Mouse (Mus musculus): ENCODE results near the gene Aldh2. TPM values are rescaled to one million over a fixed set of nuclear protein-coding genes. Genes with fewer than 3 reads are reported as not detected.

Aldh2 gene
- 124 and 151 TPM in 2 replicates for polyA plus RNA-seq (2012)

DNA sequence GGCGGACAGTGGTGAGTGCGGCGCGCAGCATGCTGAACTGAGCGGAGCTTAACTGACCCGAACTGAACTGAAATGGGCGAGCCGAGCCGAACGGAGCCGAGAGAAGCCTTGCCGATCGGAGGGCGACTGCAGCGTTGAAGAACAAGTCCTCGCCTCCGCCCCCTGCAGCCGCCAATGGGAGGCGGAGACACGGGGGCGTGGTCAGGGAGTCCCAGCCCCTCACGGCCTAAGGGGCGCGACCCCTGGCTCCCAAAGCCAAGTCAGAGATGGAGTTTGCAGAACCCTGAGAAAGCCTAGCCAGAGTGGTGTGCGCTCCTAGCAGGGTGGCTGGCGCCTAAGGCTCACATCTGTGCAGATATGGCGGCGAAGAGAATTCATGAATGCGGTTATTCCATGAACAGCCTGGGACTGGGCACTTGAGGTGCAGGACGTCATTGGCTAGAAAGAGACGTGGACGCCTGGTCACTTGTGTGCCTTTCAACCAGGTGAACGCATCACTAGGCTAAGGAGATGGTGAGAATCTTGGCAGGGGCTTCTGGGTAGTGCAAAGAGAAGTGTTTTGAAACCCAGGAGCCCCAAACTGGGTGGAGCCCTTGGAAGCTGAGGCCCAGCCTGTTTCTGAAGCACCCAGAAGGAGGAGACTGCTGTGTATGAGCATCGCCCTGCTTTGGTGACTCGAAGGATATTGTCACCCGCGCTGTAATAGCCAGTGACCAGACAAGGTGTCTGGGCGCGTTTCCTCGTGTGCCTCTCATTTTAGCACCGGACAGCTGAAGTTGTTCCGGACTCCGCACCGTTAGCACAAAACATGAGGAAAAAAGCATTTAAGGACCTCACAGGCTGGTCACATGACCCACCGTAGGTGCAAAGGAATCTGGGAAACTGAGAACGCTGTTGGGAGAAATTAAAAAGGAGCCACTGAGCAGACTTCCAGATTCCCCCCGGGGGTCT is at the start of gene Aldh2:
Gene Aldh2, minus strand, starts transcription at position 374 of the 951 bp plus-strand sequence.
- TF ChIP-seq GATA1 (IDR thresholded peaks at IDR 0.05; ENCODE audit: low read length), result no peak

DNA sequence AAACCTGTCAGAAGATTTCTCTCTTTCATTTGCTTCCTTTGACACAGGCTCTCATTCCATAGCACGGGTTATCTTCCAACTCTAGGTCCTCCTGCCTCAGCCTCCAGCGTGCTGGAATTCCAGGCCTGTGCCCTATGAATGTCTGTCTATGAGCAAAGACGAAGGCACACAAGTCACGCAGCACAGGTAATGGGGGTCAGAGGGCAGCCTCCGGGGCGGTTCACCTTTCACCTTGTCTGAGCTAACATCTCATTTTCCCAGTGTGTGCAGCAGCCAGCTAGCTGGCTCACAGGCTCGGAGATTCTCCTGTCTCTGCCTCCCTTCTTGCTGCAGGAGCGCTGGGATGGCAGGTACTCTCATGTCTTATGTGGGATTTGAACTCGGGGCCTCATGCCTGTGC is 46.0 kb upstream of the Aldh2 start:
- TF ChIP-seq GATA1 (IDR thresholded peaks at IDR 0.05; ENCODE audit: low read length), result no peak

DNA sequence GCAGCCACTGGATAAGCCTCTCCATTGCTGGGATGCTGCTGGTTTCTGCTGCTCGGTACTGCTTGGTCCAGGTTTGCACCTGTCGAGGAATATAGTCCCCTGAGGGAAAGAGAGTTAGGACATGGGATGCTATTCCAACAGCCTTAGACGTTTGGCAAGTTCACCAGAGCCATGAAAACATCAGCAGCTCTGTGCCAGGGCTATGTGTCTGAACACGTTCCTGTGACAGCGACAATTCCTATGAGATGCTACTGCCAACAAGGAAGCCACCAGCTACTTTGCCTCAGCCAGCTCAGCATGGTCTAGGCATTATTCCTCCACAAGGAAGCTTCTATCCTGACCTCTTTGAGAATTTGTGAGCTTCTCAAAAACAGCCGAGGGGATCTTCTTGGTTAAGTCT is 43.7 kb upstream of the Aldh2 start:
- no peak for TF ChIP-seq GATA1 (IDR thresholded peaks at IDR 0.05; ENCODE audit: low read length)

DNA sequence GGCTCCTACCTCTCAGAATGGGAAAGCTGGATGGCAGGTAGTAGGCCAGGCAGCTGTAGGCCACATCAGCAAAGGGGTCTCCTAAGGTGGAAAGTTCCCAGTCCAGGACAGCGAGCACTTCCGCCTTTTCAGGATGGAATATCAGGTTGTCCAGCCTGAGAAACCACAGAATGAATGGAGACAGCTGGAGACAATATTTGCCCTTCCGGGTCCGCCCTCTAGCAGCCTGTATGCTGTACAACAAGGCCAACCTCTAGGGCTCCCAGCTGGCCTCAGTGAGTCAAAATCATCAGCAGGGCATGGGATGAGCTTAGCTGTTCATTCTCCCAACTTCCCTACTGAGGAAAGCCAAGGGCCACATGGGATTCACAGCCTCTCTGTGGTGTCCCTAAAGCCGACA is 41.0 kb upstream of the Aldh2 start:
- TF ChIP-seq GATA1 (IDR thresholded peaks at IDR 0.05; ENCODE audit: low read length), result no peak

DNA sequence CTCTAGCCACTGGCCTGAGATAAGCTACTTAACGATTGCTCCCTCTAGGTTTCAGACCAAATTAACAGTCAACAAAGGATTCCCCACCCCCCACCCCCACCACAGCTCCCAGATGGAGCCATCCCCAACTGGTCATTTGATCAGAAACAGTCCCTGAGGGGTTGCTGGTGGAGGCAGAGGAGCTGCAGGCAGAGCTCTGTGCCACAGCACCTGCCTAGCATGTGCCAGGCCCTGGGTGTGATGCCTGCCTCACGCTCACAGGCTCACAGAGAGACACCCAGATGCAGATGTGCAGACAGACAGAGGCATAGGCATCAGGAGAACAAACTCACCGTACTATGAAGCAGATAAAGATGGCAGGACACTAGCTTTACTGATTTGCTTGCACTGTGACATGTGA is 39.2 kb upstream of the Aldh2 start:
- TF ChIP-seq GATA1 (IDR thresholded peaks at IDR 0.05; ENCODE audit: low read length), result no peak

DNA sequence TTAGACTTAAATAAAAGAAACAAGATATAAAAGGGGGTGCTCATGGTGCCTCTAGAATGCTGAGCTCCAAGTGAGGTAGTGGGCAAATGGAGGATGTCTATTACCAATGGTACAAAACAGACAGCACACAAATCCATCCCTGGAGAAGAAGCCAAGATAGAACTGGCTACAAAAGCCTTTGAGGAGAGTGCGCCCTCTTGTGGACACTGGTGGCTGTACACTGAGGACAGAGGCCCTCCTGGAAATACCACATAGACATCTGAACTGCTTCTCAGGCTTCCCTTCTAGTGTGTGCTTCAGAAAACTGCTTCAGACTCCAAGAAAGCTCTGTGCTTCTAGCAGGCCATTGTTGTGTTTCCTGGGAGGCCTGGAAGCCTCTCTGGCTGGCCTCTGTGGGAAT is 34.2 kb upstream of the Aldh2 start:
- TF ChIP-seq GATA1 (IDR thresholded peaks at IDR 0.05; ENCODE audit: low read length), result no peak

DNA sequence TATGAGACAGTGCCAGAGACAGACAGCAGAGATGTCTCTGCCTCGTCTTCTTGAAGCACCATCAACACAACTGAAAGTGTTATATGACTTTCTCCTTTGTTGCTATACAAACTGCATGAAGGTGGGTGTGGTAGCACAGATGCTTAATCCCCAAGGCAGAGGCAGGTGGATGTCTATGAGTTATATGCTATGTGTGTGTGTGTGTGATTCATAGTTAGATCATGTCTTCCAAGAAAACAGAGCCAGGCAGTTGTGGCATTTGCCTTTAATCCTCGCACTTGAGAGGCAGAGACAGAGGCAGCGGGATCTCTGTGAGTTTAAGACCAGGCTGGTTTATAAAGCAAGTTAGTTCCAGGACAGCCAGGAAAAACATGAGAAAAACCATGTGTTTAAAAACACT is 29.6 kb upstream of the Aldh2 start:
- no peak for TF ChIP-seq GATA1 (IDR thresholded peaks at IDR 0.05; ENCODE audit: low read length)

DNA sequence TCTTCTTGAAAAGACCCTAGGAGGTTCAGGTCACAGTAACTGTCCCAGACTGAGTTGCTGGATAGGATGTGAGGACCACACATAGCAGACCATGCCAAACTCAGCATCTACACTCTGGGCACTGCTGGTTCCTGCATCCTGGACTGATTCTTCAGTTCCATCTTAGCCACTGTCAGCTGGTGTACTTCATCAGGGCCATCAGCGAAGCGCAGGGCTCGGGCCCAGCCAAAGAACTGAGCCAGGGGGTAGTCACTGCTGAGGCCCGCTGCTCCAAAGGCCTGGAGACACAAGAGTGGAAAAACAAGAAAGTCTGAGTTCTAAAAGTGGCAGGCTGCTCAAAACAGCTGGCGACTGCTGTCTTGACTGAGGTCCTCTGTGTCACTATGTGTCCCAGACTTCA is 27.5 kb upstream of the Aldh2 start:
- TF ChIP-seq GATA1 (IDR thresholded peaks at IDR 0.05; ENCODE audit: low read length), result no peak

DNA sequence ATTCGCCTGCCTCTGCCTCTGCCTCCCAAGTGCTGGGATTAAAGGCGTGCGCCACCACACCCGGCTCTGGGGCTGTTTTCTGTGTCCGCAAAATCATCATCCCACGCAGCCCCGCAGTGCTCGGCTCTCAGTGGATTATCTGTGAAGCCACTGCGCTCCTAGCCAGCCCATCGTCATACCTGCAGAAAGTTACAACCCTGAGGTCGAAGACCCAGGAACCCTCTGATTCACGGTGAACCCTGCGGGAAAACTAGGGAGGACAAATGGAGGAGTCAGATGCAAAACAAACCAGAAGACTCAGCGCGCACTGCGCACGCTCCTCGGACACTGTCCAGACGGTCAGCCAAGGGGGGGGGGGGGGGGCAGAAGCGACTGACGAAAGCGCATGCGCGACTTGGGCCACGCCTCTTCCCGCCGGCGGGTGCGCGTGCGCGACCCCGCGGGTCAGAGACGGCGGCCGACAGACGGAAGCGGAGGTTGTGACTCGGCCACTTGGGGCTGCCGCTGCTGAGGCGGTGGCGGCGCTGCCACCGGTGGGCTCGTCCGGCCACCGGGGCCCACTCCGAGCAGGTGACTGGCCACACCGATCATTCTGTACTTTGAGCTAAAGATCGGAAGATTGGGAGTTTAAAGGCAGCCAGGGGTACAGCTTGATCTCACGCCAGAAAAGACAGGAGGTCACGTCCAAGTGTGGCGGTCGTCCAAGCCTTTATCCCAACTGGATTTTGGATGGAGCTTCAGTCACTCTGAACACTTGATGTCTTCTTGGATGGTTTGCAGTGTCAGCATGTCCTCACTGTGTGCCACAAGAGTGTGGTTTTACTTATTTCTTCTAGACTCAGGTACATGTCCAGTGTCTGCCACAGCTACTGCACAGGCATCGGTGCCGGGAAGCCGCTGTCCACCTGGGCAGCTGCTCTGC is 25.2 kb upstream of the Aldh2 start, which contains the start of gene Acad12:
Gene Acad12, minus strand, starts transcription at position 347 of the 922 bp plus-strand sequence.
- no peak for TF ChIP-seq GATA1 (IDR thresholded peaks at IDR 0.05; ENCODE audit: low read length)

DNA sequence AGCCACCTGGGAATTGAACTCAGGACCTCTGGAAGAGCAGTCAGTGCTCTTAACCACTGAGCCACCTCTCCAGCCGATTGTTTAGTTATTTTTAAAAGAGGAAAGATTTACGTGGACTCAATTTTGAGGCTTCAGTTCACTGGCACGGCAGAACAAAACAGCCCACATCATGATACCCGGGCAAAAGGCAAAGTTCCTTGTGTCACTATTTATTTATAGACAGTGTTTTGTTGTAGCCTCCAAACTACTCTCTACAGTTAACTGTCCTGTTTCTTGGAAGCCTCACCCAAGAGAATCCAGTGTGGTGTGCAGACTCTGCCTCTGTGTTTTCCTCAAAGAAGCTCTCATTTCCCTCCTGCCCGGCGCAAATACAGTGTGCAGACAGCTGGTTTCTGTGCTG is 18.4 kb upstream of the Aldh2 start:
- TF ChIP-seq GATA1 (IDR thresholded peaks at IDR 0.05; ENCODE audit: low read length), result no peak

DNA sequence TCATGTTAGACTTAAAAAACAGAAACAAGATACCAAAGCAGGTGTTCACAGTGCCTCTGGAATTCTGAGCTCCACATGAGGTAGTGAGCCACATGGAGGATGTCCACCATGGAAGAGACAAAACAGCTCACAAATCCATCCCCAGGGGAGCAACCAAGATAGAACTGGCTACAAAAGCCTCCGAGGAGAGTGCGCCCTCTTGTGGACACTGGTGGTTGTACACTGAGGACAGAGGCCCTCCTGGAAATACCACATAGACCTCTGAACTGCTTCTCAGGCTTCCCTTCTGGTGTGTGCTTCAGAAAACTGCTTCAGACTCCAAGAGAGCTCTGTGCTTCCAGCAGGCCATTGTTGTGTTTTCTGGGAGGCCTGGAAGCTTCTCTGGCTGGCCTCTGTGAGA is 12.5 kb upstream of the Aldh2 start:
- TF ChIP-seq GATA1 (IDR thresholded peaks at IDR 0.05; ENCODE audit: low read length), result no peak

DNA sequence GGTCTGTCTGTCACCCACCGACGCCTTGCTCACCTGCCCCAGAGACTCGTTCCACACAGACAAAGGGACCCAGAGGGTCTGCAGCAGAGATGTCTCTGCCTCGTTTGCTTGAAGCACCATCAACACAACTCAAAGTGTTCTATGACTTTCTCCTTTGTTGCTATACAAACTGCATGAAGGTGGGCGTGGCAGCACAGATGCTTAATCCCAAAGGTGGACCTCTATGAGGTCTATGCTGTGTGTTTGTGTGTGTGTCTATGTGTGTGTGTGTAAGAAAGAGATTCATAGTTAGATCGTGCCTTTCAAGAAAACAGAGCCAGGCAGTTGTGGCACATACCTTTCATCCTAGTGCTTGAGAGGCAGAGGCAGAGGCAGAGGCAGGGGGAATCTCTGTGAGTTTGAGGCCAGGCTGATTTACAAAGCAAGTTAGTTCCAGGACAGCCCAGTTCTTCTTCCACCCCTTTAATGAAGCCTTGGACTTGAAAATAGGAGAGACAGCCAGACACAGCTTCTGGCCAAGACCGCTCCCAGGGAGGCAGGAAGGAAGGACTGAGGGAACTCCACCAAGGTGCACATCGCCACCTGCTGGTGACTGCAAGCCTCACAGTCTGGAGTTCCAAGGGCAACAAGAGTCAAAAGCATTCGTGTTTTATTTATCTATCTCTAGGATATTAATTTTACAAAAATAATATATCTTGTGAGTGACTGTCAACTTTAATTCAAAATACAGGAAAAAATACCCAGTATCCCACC is 8.1 kb upstream of the Aldh2 start:
- no peak for TF ChIP-seq GATA1 (IDR thresholded peaks at IDR 0.05; ENCODE audit: low read length)

DNA sequence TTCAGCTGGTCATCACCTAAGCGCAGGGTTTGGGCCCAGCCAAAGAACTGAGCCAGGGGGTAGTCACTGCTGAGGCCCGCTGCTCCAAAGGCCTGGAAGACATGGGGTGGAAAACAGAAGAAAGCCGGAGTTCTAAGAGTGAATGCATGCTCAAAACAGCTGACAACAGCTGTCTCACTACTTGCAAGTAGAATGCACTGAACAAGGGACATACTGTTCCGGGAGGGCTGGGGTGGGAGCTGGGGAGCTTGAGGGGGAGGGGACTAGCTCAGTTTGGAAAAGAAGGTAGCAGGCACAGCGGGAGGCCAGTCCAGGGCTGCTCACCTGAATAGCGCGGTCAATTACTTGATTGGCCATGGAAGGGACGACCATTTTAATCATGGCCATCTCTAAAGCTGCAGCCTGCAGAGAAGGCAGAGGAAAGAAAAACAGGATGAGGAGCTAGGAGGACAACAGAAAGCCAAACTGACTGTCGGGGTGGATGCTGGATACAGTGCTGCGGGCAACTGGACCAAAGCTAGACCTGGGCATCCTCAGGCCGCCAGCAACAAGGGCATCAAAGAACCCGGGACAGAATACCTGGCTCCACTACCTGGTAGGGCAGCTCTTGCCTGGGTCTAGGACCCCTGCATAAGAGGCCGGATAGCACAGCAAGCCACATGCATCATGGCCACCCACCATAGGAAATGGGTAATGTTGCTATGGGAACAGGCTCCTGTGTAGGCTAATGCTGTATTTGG is 5.4 kb upstream of the Aldh2 start:
- no peak for TF ChIP-seq GATA1 (IDR thresholded peaks at IDR 0.05; ENCODE audit: low read length)

DNA sequence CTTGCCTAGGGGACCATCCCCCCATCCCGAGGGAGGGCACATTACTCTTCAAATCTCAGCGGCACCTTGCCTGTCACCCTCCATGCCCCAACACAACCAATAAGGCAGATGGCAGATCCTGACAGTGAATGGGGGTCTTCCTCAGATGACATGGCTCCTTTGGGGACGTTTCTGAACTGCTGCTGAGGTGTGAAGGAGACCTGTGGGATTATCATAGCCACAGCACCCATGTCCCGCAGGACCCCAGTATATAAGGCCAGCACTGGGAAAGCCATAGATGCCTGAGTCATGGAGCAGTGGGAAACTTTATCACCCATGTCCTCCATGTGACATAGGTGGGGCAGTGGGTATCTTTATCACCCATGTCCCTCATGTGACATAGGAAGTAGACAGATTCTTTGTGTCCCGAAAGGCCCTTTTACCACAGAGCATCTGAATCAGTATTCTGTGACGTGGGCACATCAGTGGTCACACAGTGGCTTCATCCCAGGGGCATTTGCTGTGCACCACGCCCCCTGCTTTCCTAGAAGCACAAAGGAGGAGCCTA is 4.4 kb upstream of the Aldh2 start:
- no peak for TF ChIP-seq GATA1 (IDR thresholded peaks at IDR 0.05; ENCODE audit: low read length)

Measured in G1E-ER4 (cell line).